Mouse (Mus musculus): ENCODE measurements around the gene Kir3dl1.
"Not testable (repeated sequence)": the region's sequence is repeated elsewhere in the genome, so short reads cannot be mapped to it uniquely, and the experiment has no call there.

The Kir3dl1 gene

DNA sequence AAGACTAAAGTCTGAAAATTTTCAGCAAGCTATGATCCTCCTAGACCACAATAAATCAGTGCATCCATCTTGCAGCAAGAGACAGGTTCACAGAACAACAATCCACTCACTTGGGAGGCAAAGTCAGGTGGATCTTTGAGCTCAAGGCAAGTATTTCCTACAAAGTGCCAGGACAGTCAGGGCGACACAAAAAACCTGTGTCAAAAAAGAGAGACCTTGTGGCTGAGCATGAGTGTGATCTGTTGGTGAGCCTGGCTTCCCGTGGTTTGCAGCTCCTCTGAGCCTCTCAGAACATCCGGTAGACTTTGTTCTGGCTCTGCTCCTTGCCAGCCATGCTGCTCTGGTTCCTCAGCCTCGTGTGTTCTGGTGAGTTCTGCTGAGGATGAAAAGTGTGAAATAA lies at the start of gene Kir3dl1:
Gene Kir3dl1 (plus strand): TSS at position 301 of the 400 bp plus-strand sequence.
- DNase-seq (ENCODE audit: low spot score): not testable (repeated sequence)

DNA sequence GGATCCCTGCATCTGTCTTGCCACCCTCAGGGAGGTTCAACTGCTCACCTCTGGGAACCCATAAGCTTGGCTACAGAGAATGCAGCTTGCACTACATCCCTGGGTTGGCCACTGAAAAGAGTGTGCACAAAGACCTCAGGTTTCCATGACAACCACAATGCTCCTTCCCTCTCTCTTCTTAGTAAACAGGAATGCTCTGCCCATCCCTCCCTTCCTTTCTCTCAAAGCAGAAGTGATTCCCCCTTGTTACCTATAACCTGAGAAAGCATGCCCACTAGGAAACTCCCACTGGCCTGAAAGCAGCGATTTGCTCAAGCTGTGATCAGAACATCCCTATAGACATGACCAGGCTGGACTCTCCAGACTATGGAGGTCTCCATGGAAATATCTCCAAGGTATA lies 26.2 kb downstream of the Kir3dl1 start, which contains the start of gene Kir3dl2:
Gene Kir3dl2 (minus strand): TSS at position 101 of the 400 bp plus-strand sequence.
- not testable (repeated sequence) for DNase-seq (ENCODE audit: low spot score)

DNA sequence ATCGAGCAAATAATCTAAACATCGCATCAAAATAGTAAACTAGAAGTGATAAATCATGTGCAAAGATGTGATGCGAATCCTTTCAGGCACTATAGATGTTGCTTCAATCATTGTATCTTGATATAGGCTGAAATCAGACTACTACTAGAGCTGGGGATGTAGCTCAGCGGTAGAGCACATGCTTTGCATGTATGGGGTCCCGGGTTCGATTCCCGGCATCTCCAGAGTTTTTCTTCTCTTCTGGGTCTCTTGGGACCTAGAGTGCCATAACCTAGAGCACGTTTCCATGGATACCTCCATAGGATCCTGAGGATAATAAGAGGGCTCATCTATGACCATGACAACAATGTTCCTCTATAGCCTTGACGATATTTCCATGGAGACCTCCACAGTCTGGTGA lies 51.3 kb downstream of the Kir3dl1 start:
- DNase-seq (ENCODE audit: low spot score): not testable (repeated sequence)
